Mouse (Mus musculus): ENCODE measurements at regions not wholly inside any gene's neighbourhood (a gene's known extent, or its start where the extent isn't known, plus 50 kb on each side); places are given as distances from the start of the nearest gene placed in this dataset.

- TF ChIP-seq CTCF (IDR thresholded peaks at IDR 0.05; ENCODE audit: low read depth) = no peak
- no peak for TF ChIP-seq EP300 (IDR thresholded peaks at IDR 0.05; ENCODE audit: low read depth)
These were observed 90.4 kb upstream of the Slc39a10 start for GRCm38 (mm10) chr1:46983093-46983492.

All from liver, embryonic 14.5 days (tissue).